Mouse (Mus musculus) CH12F3 (cell line): ENCODE measurements at regions not wholly inside any gene's neighbourhood (a gene's known extent, or its start where the extent isn't known, plus 50 kb on each side); places are given as distances from the start of the nearest gene placed in this dataset.

Source experiments
- in situ Hi-C: fragments of 300-500 bp; cut with MboI; formaldehyde crosslinking; loops from 2 replicates; pipeline ENCODE4 v1.14.3; 2020; ENCODE audit warnings: low sequenced_read_pairs

- in situ Hi-C loops, result no loop called here
Measured at GRCm38 (mm10) chr14:100362786-100363185, 78.3 kb upstream of the Klf12 start.

- in situ Hi-C loops, result no loop called here
Measured at GRCm38 (mm10) chr14:100361346-100362029, 77.0 kb upstream of the Klf12 start.

- in situ Hi-C loops, result no loop called here
Measured at GRCm38 (mm10) chr14:100359881-100360280, 75.4 kb upstream of the Klf12 start.

DNA sequence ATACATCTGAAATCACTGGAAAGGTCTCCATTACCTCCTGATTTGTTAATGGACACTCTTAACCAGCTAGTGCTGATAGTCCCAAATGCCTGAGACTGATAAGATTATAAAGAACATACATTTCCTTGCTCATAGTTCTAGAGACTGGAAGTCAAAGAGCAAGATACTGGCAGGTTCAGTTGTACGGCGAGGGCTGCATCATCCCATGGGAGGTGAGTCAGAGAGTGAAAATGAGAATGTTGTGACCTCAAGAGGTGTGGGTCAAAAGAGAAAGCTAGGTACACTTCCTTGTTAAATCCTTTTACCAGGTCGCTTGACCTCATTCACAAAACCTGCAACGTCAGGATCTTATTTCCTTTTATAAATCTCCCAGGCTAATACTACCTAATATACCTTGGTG lies 72.7 kb upstream of the Klf12 start:
- in situ Hi-C loops, result no loop called here

DNA sequence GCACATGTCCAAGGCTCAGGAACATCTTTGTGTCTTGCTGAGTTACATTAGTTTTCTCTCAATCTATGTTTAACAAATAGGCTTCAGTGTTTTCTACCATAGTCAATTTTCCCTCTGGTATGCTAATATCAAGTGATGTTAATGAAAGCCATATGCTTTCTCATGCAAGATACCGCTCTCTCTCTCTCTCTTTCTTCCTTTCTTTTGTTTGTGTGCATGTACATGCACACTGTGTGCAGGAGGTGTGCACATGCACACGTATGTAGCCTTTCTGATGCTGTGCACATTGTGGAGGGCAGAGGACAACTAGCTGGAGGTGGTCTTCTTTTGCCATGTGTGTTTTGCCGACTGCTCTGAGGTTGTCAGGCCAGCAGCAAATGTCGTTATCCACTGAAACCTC lies 69.0 kb upstream of the Klf12 start:
- in situ Hi-C loops, result no loop called here

- in situ Hi-C loops, result no loop called here
Measured at GRCm38 (mm10) chr14:100352961-100353452, 68.5 kb upstream of the Klf12 start.

DNA sequence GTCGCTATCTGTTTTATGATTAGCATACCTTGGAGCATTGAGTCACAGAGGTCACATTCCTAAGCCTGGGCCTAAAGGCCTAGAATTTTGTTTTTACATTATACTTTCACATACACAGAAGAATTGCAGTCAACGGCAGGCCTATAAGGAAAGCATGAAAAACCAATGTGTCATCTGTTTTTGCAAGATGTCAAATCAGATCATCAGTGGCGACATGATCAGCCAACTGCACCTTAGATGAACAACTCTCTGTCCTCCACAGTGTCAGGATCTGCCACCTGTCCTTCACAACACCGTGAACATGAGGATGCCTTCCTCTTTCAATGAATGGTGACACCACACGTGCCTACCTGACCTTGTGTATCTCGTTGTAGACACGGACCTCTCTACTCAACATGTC lies 66.5 kb upstream of the Klf12 start:
- in situ Hi-C loops, result no loop called here

- in situ Hi-C loops, result no loop called here
Measured at GRCm38 (mm10) chr14:100350021-100350790, 65.7 kb upstream of the Klf12 start.

- in situ Hi-C loops, result no loop called here
Measured at GRCm38 (mm10) chr14:100348336-100349164, 64.1 kb upstream of the Klf12 start.

DNA sequence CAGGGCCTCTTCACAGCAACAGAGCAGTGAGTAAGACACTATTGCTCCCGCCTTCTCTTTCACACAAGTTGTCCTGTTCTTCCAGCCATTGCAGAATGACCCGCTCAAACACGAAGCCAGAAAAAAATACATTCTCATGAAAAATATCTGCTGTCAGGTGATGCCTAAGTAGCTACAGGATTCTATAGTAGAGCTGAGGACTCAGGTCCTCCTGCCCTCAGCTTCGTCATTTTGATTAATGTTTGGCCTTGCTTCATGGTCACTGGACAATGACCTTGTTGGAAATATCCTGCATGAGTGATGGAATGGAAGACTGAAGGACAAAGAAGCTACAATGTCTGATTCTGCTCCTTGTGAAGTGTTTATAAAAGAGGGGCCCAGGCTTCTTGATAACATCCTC lies 52.4 kb upstream of the Klf12 start:
- in situ Hi-C loops, result no loop called here
